Mouse (Mus musculus): ENCODE results near the gene Tas2r143.

GRCm38 (mm10) chr6:42441395-42441794, 41.4 kb downstream of the Tas2r143 start:
- TF ChIP-seq CTCF (IDR thresholded peaks at IDR 0.05; ENCODE audit: low read depth) (no peak), EP300 (IDR thresholded peaks at IDR 0.05; ENCODE audit: low read depth) (no peak)

All from heart, postnatal 0 days (tissue).